Mouse (Mus musculus): ENCODE measurements around the gene Kdf1.
"Not testable (repeated sequence)": the region's sequence is repeated elsewhere in the genome, so short reads cannot be mapped to it uniquely, and the experiment has no call there.

The Kdf1 gene

DNA sequence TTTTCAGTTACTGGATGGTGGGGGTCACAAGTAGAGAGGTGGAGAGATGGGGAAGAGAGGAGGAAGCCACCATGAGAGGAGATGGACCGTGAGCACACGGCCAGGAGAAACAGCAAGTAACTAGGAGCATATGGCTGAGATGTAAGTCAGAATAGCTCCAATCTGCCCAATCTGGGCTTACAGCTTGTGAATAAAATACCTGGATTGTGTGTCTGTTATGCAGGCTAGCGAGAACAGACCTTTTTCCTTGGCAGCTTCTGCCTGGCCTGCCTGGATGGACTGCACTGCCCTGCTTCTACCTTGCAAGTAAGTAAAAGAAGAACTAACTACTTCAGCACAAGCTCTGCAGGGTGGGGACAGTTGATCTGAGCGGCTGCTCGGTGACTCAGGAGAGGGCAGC, 7.7 kb upstream of the Kdf1 start:
- DNase-seq (ENCODE audit: low read depth, low spot score) = no peak
- no peaks in the 10 kb centered on the region for H3K27me3 ChIP-seq (ENCODE audit: control insufficient read depth, insufficient read depth, low read length, poor library complexity, severe bottlenecking)
- no peaks in the 10 kb centered on the region for H3K36me3 ChIP-seq (ENCODE audit: control insufficient read depth, insufficient read depth, low read length, poor library complexity, severe bottlenecking)

DNA sequence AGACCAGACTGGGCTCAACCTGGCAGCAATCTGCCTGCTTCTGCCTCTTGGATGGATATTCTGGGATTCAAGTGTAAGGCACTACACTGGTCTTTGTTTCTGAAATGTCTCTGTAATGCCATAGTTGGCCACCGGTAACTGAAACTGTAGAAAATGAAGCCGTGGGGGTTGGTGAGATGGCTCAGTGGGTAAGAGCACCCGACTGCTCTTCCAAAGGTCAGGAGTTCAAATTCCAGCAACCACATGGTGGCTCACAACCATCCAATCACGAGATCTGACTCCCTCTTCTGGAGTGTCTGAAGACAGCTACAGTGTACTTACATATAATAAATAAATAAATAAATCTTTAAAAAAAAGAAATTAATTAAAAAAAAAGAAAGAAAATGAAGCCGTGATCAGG, 6.3 kb upstream of the Kdf1 start:
- H3K27me3 ChIP-seq (ENCODE audit: control insufficient read depth, insufficient read depth, low read length, poor library complexity, severe bottlenecking); DNase-seq (ENCODE audit: low read depth, low spot score); H3K36me3 ChIP-seq (ENCODE audit: control insufficient read depth, insufficient read depth, low read length, poor library complexity, severe bottlenecking): not testable (repeated sequence)

DNA sequence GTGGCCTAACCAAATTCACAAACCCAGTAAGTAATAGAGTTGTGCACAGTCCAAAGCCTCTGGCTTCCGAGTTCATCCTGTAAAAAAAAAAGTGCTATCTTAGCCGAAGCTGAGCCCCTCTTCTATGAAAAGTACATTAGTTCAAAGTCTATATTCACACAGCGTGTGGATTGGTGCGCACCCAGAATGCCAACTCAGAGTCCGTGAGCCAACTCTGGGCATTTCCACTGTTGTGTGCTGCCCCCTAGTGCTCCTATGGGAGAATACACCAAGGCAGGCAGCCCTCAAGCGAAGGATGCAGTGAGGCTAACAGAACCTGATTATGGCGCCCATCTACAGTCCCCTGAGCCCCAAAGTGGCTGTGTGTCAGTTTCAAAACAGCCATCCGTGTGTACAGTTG, 5.8 kb upstream of the Kdf1 start:
- peak; percentile 75 for DNase-seq (ENCODE audit: low read depth, low spot score)
- H3K27me3 ChIP-seq (ENCODE audit: control insufficient read depth, insufficient read depth, low read length, poor library complexity, severe bottlenecking) = no peaks in the 10 kb centered on the region
- no peaks in the 10 kb centered on the region for H3K36me3 ChIP-seq (ENCODE audit: control insufficient read depth, insufficient read depth, low read length, poor library complexity, severe bottlenecking)

DNA sequence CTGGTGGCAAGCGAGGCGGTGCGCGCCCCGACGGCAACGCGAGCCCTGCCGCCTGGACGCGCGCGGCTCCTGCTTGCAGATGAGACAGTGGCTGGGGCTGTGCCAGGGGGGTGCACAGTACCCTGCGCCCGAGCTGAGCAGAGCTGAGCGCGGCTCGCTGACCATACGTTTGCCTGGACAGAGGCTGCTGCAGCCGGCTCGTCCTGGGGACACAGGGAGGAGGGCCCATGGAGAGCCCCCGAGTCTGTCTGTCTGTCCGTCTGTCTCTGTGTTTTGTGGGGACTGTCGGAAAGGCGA, 554 bp downstream of the Kdf1 start:
- Histone ChIP-seq H3K36me3 (ENCODE audit: control insufficient read depth, insufficient read depth, low read length, poor library complexity, severe bottlenecking) (no peaks in the 10 kb centered on the region), H3K27me3 (ENCODE audit: control insufficient read depth, insufficient read depth, low read length, poor library complexity, severe bottlenecking) (no peaks in the 10 kb centered on the region; the same call in 1 of the 2 replicates)
- DNase-seq (ENCODE audit: low read depth, low spot score) = no peak

DNA sequence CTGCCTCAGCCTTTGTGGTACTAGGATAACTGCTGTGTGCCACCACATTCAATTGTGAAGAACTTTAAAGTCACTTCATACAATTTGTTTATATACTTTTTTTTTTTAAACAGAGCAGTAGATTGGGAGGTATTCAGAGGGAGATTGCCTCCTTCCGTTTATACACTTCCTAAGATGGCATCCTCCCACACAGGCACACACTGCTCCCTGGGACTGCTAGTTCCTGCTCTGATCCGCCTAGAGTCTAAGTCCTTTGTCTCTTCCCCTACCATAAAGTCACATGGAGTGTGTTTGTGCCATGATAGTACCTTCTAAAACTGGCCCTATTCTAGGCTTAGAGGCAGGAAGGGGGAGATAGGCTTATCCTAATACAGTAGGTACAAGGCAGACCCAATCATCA, 2.7 kb downstream of the Kdf1 start:
- DNase-seq (ENCODE audit: low read depth, low spot score) = no peak
- Histone ChIP-seq H3K36me3 (ENCODE audit: control insufficient read depth, insufficient read depth, low read length, poor library complexity, severe bottlenecking) (no peaks in the 10 kb centered on the region), H3K27me3 (ENCODE audit: control insufficient read depth, insufficient read depth, low read length, poor library complexity, severe bottlenecking) (no peaks in the 10 kb centered on the region; the same call in 1 of the 2 replicates)

DNA sequence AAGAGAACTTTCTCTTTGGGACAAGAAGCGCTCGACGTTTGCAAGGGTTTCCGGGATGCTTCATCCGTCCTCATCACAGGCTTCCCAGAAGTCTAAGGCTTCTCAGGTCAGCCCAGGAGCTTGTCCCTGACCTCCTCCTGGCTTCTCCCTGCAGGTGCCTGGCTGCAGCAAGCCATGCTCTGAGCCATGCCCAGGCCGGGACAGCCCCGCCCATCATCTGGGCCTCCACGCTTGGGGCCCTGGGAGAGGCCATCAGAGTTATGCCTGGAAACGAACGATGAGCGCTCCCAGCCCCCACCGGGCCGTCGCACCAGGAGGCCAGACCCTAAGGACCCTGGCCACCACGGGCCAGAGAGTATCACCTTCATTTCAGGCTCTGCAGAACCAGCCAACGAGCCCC, 9.0 kb downstream of the Kdf1 start:
- Histone ChIP-seq H3K27me3 (ENCODE audit: control insufficient read depth, insufficient read depth, low read length, poor library complexity, severe bottlenecking) (no peaks in the 10 kb centered on the region), H3K36me3 (ENCODE audit: control insufficient read depth, insufficient read depth, low read length, poor library complexity, severe bottlenecking) (peaks cover 1% of the 10 kb centered on the region; the same call in 1 of the 2 replicates)
- no peak for DNase-seq (ENCODE audit: low read depth, low spot score)

DNA sequence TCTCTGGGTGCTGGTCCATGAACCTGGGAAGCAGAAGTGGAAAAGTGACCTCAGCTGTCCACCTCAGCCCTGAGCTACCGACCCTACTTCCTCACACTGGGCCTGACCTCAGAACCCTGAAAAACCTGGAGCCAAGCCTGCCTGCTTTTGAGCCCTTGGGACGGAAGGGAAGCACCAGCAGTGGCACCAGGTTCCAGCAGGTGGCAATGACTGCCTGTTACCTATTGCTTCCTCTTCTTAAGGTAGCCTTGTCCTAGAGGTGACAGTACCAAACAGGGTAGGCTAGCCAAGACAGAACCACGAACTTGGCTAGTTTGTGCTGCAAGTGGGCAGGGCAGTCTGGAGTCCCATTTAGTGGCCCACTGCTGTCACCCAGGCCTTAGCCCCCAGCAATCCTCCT, 14.0 kb downstream of the Kdf1 start:
- no peak for DNase-seq (ENCODE audit: low read depth, low spot score)
- H3K27me3 ChIP-seq (ENCODE audit: control insufficient read depth, insufficient read depth, low read length, poor library complexity, severe bottlenecking) = no peaks in the 10 kb centered on the region
- H3K36me3 ChIP-seq (ENCODE audit: control insufficient read depth, insufficient read depth, low read length, poor library complexity, severe bottlenecking) = peaks cover 4% of the 10 kb centered on the region; the same call in 1 of the 2 replicates

DNA sequence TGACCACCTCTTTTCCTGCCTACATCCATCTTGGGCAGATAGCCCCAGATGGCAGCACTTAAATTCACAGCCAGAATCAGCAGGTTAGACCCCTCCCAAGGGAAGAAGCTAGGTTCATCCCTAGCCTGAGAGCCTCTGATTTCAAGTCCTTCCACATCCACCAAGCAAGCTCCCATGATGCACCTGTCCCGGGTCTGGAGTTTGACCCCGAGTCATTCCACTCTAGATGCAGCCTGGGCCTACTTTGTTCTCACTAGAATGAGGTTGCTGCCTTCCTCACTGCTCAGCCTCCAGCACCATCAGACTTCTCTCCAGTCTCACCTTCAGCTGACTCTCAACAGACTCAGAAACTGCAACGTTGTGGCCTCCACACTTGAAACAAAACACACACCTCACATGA, 17.3 kb downstream of the Kdf1 start:
- DNase-seq (ENCODE audit: low read depth, low spot score) = no peak
- Histone ChIP-seq H3K27me3 (ENCODE audit: control insufficient read depth, insufficient read depth, low read length, poor library complexity, severe bottlenecking) (no peaks in the 10 kb centered on the region), H3K36me3 (ENCODE audit: control insufficient read depth, insufficient read depth, low read length, poor library complexity, severe bottlenecking) (peaks cover 6% of the 10 kb centered on the region; the same call in 1 of the 2 replicates)

DNA sequence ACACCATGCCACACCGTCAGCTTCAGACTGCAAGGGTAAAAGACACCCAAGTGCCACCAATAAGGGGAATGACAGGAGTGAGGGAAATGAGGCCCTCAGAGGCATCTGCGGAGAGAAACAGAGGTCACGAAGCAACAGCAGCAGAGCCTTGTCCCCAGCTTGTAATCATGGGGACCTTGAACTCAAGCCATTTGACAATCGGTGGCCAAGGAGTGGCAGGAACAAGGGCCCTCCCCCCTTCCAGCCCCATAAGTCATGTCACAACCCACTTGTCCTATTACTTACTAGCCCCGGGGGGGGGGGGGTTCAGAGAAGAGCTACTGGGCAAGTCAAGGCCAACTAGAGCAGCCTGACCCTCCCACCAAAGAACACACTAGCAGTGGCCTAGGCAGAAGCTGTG, 17.9 kb downstream of the Kdf1 start:
- Histone ChIP-seq H3K27me3 (ENCODE audit: control insufficient read depth, insufficient read depth, low read length, poor library complexity, severe bottlenecking) (no peaks in the 10 kb centered on the region), H3K36me3 (ENCODE audit: control insufficient read depth, insufficient read depth, low read length, poor library complexity, severe bottlenecking) (peaks cover 7% of the 10 kb centered on the region; the same call in 1 of the 2 replicates)
- DNase-seq (ENCODE audit: low read depth, low spot score) = no peak

DNA sequence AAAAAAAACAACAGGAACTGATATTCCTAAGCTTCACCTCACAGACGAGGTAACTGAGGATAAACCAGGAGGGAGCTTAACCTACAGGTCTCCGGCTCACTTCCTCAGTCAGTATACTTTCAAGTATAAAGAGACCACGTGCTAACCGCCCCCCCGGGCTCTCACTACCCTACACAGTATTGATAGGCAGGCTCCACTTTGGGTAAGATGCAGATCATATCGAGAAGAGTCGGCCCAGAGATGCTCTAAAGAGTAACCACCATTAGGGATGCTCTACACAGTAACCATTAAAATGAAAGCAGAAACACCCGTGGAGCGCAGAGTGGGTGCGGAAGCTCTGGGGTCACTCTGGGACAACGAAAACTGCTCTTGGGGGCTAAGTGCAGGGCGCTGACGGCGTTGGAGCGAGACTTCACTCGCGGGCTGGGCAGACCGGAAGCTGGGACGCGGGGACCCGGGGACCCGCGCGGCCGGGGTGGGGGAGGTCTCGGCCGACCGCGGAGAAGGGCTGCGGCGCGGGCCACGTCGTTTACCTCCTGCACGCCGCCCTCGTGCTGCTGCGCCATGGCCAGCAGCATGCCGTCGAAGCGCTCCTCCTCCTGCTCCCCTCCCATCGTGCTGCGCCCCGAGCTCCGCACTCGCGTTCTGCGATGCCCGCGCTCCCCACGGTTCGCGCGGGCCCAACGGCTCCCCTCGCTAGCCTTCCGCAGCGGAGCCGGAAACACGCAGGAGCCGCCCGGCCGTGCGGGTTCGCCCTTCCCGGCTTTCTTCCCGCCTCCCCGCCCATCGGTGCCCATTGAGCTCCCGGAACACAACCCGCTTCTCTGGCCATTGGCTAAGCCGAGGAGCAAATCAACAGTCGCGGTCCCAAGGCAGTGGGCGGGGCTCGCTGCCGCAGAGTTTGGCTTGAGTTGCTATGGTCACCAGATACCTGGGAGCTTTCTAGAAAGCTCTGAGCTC, 26.8 kb downstream of the Kdf1 start, which contains the start of gene Nudc:
Gene Nudc, minus strand, starts transcription at position 725 of the 960 bp plus-strand sequence.
- H3K36me3 ChIP-seq (ENCODE audit: control insufficient read depth, insufficient read depth, low read length, poor library complexity, severe bottlenecking) = peaks cover 1% of the 10 kb centered on the region; the same call in 1 of the 2 replicates
- peak; percentile 96 for DNase-seq (ENCODE audit: low read depth, low spot score)
- H3K27me3 ChIP-seq (ENCODE audit: control insufficient read depth, insufficient read depth, low read length, poor library complexity, severe bottlenecking) = no peaks in the 10 kb centered on the region

DNA sequence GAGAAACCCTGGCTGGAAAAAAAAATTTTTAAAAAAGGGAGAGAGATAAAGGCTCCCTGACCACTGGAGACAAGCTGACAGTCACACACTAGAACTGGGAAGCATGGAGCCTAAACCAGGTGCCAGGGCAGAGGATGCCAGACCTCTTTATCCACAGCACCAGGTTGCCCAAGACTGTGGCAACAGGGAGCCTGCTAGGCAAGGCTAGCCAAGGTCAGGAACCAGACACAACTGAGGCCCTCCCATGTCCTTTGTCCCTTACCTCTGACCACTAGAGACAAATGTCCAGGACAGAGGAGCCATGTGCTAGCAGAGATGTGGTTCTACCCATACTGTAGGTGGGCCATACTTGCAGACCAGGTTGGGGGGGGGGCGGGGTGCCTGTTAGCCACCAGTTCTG, 33.3 kb downstream of the Kdf1 start:
- Histone ChIP-seq H3K27me3 (ENCODE audit: control insufficient read depth, insufficient read depth, low read length, poor library complexity, severe bottlenecking) (no peaks in the 10 kb centered on the region), H3K36me3 (ENCODE audit: control insufficient read depth, insufficient read depth, low read length, poor library complexity, severe bottlenecking) (no peaks in the 10 kb centered on the region)
- DNase-seq (ENCODE audit: low read depth, low spot score) = no peak

DNA sequence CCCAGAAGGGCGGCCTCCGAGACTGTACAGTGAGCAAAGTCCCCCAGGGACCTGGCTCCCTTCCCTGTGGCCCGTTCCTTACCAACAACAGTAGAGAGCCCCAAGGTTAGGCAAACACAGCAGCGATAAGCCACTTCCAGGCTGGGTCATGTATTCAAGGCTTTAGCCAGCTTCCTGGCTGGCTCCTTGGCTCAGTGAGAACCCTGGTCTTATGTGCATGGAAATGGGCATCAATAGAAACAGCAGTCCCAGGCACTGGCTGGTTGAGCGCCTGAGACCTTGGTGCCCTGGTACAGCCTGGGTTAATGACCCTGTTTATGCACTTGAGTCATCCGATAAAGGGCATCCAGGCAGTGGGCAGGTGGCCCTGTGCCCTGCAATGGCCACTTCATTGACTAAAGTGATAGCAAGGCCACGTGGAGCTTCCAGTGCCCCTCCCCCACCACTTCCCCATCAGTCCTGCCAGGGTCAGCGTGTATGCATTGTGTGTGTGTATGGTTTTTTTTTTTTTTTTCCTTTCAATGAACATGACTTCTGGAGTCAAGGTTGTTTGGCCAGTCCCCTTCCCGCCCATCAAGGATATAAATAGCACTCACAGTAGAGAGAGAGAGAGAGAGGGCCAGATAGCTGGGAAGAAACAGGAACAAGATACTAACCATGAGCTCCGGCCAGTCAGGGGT, 34.1 kb downstream of the Kdf1 start, which contains the start of gene Nr0b2:
Gene Nr0b2, plus strand, starts transcription at position 609 of the 680 bp plus-strand sequence.
- DNase-seq (ENCODE audit: low read depth, low spot score) = no peak
- Histone ChIP-seq H3K36me3 (ENCODE audit: control insufficient read depth, insufficient read depth, low read length, poor library complexity, severe bottlenecking) (no peaks in the 10 kb centered on the region), H3K27me3 (ENCODE audit: control insufficient read depth, insufficient read depth, low read length, poor library complexity, severe bottlenecking) (no peaks in the 10 kb centered on the region)

DNA sequence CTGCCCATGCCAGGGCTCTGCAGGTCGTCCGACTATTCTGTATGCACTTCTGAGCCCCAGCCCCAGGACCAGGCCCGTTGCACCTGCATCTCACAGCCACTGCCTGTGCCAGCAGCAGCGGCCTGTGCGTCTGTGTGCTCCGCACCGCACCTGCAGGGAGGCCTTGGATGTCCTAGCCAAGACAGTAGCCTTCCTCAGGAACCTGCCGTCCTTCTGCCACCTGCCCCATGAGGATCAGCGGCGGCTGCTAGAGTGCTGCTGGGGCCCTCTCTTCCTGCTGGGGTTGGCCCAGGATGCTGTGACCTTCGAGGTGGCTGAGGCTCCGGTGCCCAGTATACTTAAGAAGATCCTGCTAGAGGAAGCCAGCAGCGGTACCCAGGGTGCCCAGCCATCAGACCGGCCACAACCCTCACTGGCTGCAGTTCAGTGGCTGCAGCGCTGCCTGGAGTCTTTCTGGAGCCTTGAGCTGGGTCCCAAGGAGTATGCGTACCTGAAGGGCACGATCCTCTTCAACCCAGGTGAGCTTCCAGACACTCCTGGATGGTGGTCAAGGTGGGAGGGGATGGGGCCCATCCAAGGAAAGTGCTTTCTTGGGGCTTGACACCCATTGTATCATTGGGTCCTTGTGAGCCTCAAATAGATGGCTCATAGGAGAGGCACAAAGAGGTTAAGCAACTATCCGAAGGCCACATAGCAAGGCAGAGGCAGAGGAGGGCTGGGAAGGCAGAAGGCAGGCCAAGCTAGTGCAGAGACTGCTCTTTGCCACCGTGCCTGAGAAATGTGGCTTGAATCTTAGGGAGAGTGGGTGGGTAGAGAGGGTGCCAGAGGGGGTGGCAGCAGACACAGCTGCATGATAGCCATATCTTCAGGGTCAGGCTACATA, 34.9 kb downstream of the Kdf1 start:
- H3K27me3 ChIP-seq (ENCODE audit: control insufficient read depth, insufficient read depth, low read length, poor library complexity, severe bottlenecking) = no peaks in the 10 kb centered on the region
- H3K36me3 ChIP-seq (ENCODE audit: control insufficient read depth, insufficient read depth, low read length, poor library complexity, severe bottlenecking) = no peaks in the 10 kb centered on the region
- DNase-seq (ENCODE audit: low read depth, low spot score) = no peak

DNA sequence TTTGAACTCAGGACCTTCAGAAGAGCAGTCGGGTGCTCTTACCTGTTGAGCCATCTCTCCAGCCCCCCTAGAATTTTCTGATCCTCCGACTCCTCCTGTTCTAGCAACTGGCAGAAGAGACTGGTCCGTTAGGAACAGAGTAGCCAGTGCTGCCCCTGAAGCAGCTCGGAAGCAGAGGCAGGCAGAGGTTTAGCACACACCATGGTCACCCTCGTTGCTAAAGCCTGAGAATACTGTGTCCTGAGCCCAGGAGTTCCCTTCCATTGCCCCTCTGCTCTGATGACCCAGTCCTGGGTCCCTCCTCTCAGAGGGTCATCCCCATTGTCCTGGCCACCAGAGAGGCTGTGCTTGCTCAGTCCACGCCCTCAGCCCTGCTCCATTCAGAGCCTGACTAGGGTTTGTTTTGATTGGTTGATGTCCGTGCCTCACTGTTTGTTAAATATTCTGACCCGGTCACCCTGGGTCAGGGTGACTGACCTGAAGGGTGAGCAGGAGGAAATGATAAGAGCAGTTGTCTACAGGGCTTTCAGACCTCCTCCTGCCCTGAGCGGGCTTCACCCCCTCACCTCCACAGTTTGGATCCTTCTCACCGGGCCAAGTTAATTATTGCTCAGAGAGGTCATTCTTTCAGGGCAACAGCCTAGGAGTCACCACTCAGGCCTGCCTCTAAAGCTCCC, 38.4 kb downstream of the Kdf1 start:
- Histone ChIP-seq H3K36me3 (ENCODE audit: control insufficient read depth, insufficient read depth, low read length, poor library complexity, severe bottlenecking) (no peaks in the 10 kb centered on the region), H3K27me3 (ENCODE audit: control insufficient read depth, insufficient read depth, low read length, poor library complexity, severe bottlenecking) (no peaks in the 10 kb centered on the region)
- no peak for DNase-seq (ENCODE audit: low read depth, low spot score)

Data from splenic B cell, adult 2 months (primary cell).